Mouse (Mus musculus): ENCODE results near the gene Clec16a. TPM values are rescaled to one million over a fixed set of nuclear protein-coding genes. Genes with fewer than 3 reads are reported as not detected.

The Clec16a gene
- polyA plus RNA-seq, 1 experiment from 2014 or later = 11.3 TPM

DNA sequence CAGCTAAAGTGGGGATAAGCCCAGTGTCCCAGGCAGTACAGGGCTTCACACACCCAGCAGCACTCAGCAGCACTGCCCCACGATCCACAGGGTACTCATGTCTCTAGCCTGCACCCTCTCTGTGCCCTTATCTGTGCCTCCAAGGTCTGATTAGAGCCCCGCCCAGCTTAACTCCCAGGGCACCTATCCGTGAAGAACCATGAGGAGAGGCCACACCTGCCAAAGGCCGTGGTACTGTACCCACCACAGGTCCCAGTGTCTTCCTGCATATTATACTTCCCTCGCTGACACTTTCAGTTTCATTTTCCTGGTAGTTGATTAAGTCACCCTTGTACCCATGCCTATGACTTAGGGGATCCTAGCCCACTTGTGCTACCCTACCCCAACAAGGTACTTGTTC lies 187.3 kb downstream of the Clec16a start:
- Histone ChIP-seq H3K4me2 (ENCODE audit: low read depth, low read length) (peak overlapping the region; percentile 65), H3K9ac (replicated peaks) (no peak overlapping the region; the same call in 1 of the 2 replicates), H3K36me3 (replicated peaks; ENCODE audit: insufficient read depth, low read length) (no peaks in the 10 kb centered on the region), H3K4me1 (ENCODE audit: insufficient read depth) (peaks cover 22% of the 10 kb centered on the region), H3K9me3 (ENCODE audit: low read length) (no peaks in the 10 kb centered on the region), H3K4me3 (ENCODE audit: low read depth, low read length) (no peak overlapping the region; the same call in 1 of the 2 replicates), H3K27me3 (ENCODE audit: insufficient read depth, low read length) (no peaks in the 10 kb centered on the region), H3K27ac (ENCODE audit: low read depth) (peak overlapping the region; percentile 55; the same call in 1 of the 2 replicates)
- DNase-seq (peak; percentile 53), ATAC-seq (peak; percentile 93)
- WGBS (ENCODE audit: insufficient replicate concordance) = 44% methylated on average over 5 of the region's 5 CpGs
- TF ChIP-seq CTCF (IDR thresholded peaks at IDR 0.05; ENCODE audit: low read depth) (no peak), EP300 (IDR thresholded peaks at IDR 0.05; ENCODE audit: low read depth) (peak; percentile 51; the same call in 1 of the 2 replicates)

DNA sequence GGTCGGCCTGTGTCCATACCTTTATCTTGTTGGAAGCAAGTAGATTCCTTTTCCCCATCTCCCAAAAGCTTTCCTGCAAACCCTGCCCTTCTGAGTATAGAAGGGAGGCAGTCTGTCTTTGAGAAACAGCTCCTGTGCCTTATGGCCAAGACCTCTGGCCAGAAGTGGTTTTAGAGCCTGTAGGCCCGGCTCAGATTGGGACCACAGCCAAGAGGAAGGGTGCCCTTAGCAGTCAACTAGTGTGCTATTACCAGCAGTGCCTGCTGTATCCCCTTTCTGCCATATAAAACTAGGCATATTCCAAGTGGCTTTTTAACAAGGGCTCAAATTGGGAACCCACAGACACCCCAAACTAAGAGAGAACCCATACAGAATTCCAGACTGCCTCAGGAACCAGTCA lies 190.6 kb downstream of the Clec16a start:
- DNase-seq (no peak), ATAC-seq (no peak)
- Histone ChIP-seq H3K4me1 (ENCODE audit: insufficient read depth) (peaks cover 26% of the 10 kb centered on the region), H3K4me3 (ENCODE audit: low read depth, low read length) (no peak overlapping the region), H3K4me2 (ENCODE audit: low read depth, low read length) (no peak overlapping the region), H3K27ac (ENCODE audit: low read depth) (no peak overlapping the region), H3K36me3 (replicated peaks; ENCODE audit: insufficient read depth, low read length) (no peaks in the 10 kb centered on the region), H3K9ac (replicated peaks) (no peak overlapping the region), H3K9me3 (ENCODE audit: low read length) (no peaks in the 10 kb centered on the region), H3K27me3 (ENCODE audit: insufficient read depth, low read length) (no peaks in the 10 kb centered on the region)
- TF ChIP-seq CTCF (IDR thresholded peaks at IDR 0.05; ENCODE audit: low read depth) (no peak), EP300 (IDR thresholded peaks at IDR 0.05; ENCODE audit: low read depth) (no peak)
- 60% methylated on average over 2 of the region's 2 CpGs for WGBS (ENCODE audit: insufficient replicate concordance)

DNA sequence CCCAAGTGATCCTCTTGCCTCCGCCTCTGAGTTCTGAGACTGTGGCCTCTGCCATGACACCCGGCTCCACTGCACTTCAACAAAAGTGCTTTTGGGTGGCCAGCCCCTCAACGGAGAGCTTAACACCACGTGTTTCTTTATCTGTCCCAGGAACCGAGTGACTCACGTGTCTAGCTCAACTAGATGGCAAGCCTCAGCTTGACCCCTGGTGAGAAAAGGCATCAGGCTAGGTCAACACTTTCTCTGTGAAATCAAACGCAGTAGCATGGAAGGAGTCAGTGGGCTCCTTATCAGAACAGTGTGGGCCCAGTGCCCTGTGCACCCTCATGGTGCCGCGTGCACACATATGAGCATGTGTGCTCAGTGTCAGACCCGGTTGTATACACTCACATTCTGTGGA lies 191.2 kb downstream of the Clec16a start:
- WGBS (ENCODE audit: insufficient replicate concordance) = 59% methylated on average over 10 of the region's 10 CpGs
- Histone ChIP-seq H3K36me3 (replicated peaks; ENCODE audit: insufficient read depth, low read length) (no peaks in the 10 kb centered on the region), H3K4me1 (ENCODE audit: insufficient read depth) (peaks cover 24% of the 10 kb centered on the region), H3K4me2 (ENCODE audit: low read depth, low read length) (no peak overlapping the region), H3K27me3 (ENCODE audit: insufficient read depth, low read length) (no peaks in the 10 kb centered on the region), H3K4me3 (ENCODE audit: low read depth, low read length) (no peak overlapping the region), H3K27ac (ENCODE audit: low read depth) (no peak overlapping the region), H3K9ac (replicated peaks) (no peak overlapping the region), H3K9me3 (ENCODE audit: low read length) (no peaks in the 10 kb centered on the region)
- ATAC-seq = no peak
- TF ChIP-seq CTCF (IDR thresholded peaks at IDR 0.05; ENCODE audit: low read depth) (no peak), EP300 (IDR thresholded peaks at IDR 0.05; ENCODE audit: low read depth) (no peak)
- no peak for DNase-seq

DNA sequence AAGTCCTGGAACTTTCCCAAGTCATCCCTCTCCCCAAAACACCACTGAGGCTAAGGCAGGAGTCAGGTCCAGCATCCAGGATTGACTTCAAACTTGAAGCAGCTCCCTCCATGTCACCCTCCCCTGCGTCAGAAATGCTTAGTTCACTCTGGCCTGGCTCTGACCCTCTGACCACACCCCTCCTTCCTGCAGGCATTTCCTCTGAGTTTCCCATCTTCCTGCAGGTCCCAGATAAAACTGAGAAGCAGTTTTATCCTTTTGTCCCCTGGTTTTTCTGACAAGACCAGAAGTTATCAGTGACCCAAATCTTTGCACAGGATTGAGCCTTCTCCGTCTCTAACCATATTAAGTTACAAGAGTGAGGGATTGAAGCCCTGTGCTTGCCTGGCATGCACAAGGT lies 192.4 kb downstream of the Clec16a start:
- Histone ChIP-seq H3K27ac (ENCODE audit: low read depth) (peak overlapping the region; percentile 62), H3K4me2 (ENCODE audit: low read depth, low read length) (no peak overlapping the region), H3K4me3 (ENCODE audit: low read depth, low read length) (no peak overlapping the region), H3K36me3 (replicated peaks; ENCODE audit: insufficient read depth, low read length) (no peaks in the 10 kb centered on the region), H3K9ac (replicated peaks) (no peak overlapping the region), H3K27me3 (ENCODE audit: insufficient read depth, low read length) (no peaks in the 10 kb centered on the region), H3K9me3 (ENCODE audit: low read length) (no peaks in the 10 kb centered on the region), H3K4me1 (ENCODE audit: insufficient read depth) (peaks cover 12% of the 10 kb centered on the region)
- WGBS (ENCODE audit: insufficient replicate concordance) = 43% methylated on average over 2 of the region's 2 CpGs
- TF ChIP-seq CTCF (IDR thresholded peaks at IDR 0.05; ENCODE audit: low read depth) (no peak), EP300 (IDR thresholded peaks at IDR 0.05; ENCODE audit: low read depth) (peak; percentile 68)
- ATAC-seq (peak; percentile 42; the same call in 1 of the 2 replicates), DNase-seq (no peak)

DNA sequence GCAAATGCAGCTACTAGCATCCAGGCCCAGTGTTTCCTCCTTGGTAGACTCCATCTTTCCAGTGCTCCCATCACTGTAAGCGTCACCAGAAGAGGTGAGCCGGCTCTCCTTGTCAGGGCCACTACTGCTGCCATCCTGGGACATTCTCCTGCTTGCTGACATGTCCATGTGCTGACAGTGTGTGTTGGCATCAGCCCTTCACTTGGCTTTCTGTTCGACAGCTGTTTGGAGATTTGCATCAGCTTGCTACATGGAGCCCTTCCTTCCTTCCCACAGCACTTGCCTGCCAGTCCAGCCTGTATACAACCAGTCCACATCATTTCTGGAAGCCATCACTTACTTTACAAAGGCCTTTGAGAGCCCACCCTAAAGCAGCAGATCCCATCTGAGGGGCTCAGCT lies 193.7 kb downstream of the Clec16a start:
- H3K4me1 ChIP-seq (ENCODE audit: insufficient read depth) = peaks cover 6% of the 10 kb centered on the region; the same call in 1 of the 2 replicates
- no peak overlapping the region for H3K4me2 ChIP-seq (ENCODE audit: low read depth, low read length)
- H3K4me3 ChIP-seq (ENCODE audit: low read depth, low read length) = no peak overlapping the region
- TF ChIP-seq CTCF (IDR thresholded peaks at IDR 0.05; ENCODE audit: low read depth) = no peak
- no peak for TF ChIP-seq EP300 (IDR thresholded peaks at IDR 0.05; ENCODE audit: low read depth)
- H3K9ac ChIP-seq (replicated peaks) = no peak overlapping the region
- no peaks in the 10 kb centered on the region for H3K27me3 ChIP-seq (ENCODE audit: insufficient read depth, low read length)
- H3K9me3 ChIP-seq (ENCODE audit: low read length) = no peaks in the 10 kb centered on the region
- ATAC-seq = no peak
- H3K36me3 ChIP-seq (replicated peaks; ENCODE audit: insufficient read depth, low read length) = no peaks in the 10 kb centered on the region
- peak overlapping the region; percentile 62; the same call in 1 of the 2 replicates for H3K27ac ChIP-seq (ENCODE audit: low read depth)
- no peak for DNase-seq
- 74% methylated on average over 3 of the region's 3 CpGs for WGBS (ENCODE audit: insufficient replicate concordance)

DNA sequence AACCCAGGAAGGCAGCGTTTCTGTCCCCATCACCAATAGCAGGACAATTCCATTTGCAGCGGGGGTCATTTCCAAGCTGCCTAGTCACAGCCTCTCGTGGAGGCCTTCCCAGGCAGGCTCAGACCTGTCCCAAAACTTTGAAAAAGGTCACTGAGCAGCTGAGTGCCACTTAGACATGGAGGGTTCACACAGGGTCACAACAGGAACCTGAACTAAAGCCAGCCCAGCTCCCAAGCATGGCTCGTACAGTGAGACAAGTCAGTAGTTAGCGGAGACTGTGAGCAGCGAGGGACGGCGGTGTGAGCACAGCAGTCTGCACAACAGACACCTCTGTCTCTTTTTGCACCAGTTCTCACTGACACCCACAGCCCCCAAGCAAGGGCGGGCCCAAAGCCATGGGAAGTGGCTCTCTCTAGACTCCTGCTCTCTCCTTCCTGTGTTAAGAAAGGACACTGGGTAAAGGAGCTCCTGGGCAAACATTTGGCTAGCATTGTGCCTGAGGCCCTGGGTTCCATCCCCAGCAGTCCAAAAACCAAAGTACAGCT lies 194.8 kb downstream of the Clec16a start:
- no peak for ATAC-seq
- peaks cover 6% of the 10 kb centered on the region; the same call in 1 of the 2 replicates for H3K4me1 ChIP-seq (ENCODE audit: insufficient read depth)
- no peak overlapping the region for H3K4me2 ChIP-seq (ENCODE audit: low read depth, low read length)
- no peak overlapping the region for H3K27ac ChIP-seq (ENCODE audit: low read depth)
- TF ChIP-seq CTCF (IDR thresholded peaks at IDR 0.05; ENCODE audit: low read depth) = no peak
- H3K4me3 ChIP-seq (ENCODE audit: low read depth, low read length) = no peak overlapping the region
- H3K9ac ChIP-seq (replicated peaks) = no peak overlapping the region
- H3K9me3 ChIP-seq (ENCODE audit: low read length) = no peaks in the 10 kb centered on the region
- 71% methylated on average over 9 of the region's 9 CpGs for WGBS (ENCODE audit: insufficient replicate concordance)
- no peaks in the 10 kb centered on the region for H3K36me3 ChIP-seq (replicated peaks; ENCODE audit: insufficient read depth, low read length)
- no peaks in the 10 kb centered on the region for H3K27me3 ChIP-seq (ENCODE audit: insufficient read depth, low read length)
- no peak for DNase-seq
